Mouse (Mus musculus): ENCODE results near the gene Wdr75. TPM values are rescaled to one million over a fixed set of nuclear protein-coding genes. Genes with fewer than 3 reads are reported as not detected.

The Wdr75 gene
- polyA plus RNA-seq (2015; fragmentation: Nextera tagmentation; extraction: Ambion mirVana) = 70.4 and 80.2 TPM in 2 replicates

DNA sequence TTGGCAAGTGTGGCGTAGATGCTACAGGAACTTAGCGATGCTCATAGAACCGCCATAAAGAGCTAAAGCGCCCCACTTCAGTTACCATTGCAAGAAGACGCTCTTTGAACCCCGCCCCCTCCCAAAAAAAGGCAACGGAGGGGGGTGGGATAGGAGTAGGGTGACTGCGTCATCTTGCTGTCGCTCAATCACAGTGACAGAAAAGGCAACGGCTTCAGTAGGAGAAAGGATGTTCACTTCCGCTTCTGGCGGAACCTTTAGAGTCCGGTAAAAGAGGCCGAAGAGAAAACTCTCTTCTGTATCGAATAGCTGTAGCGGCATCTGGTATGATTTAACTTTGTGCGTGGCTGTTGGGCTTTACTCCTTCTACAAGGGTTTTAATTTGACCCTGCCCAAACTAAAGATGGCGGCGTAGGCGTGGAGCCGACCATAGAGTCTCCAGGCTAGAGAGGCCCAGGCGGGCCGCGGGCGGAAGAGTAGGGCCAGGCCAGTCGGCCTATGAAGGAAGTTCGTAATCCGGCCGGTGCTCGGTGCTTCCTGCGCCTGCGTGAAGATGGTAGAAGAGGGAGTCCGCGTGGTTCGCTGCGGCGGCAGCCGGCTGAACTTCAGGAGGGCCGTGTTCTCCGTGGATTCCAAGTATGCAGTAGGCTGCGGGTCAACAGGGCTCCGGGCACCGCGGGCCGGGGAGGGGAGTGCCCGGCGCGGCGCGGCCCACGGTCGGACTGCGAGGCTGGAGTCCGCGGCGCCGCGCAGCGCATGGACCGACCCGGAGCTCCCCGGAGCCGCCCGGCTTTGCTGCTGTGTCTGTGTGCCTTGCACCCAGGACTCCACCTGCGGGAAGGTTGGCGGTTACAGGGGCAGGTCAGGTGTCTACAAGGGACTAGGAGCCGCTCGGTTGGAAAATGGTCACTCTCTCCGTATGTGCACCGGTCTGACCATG, at the start of gene Wdr75:
TSS of gene Wdr75 (plus strand) at position 198 of the 940 bp plus-strand sequence.
- Histone ChIP-seq H3K4me1 (peaks cover 19% of the 10 kb centered on the region), H3K4me2 (peak within 1 kb of the TSS; percentile 82), H3K36me3 (ENCODE audit: poor library complexity, severe bottlenecking) (peaks cover 14% of the 10 kb centered on the region), H3K27me3 (no peaks in the 10 kb centered on the region), H3K4me3 (peak within 1 kb of the TSS; percentile 90), H3K27ac (peak within 1 kb of the TSS; percentile 90), H3K9me3 (replicated peaks) (no peaks in the 10 kb centered on the region), H3K9ac (peak within 1 kb of the TSS; percentile 90)
- ATAC-seq = peak; percentile 100
- under 1% methylated on average over 67 of the region's 70 CpGs for WGBS

- H3K9ac ChIP-seq = no peak overlapping the region
- no peaks in the 10 kb centered on the region for H3K9me3 ChIP-seq (replicated peaks)
- no peak overlapping the region for H3K27ac ChIP-seq
- H3K27me3 ChIP-seq = no peaks in the 10 kb centered on the region
- no peaks in the 10 kb centered on the region for H3K4me1 ChIP-seq
- no peak overlapping the region for H3K4me3 ChIP-seq
- no peak overlapping the region for H3K4me2 ChIP-seq
- ATAC-seq = no peak
- H3K36me3 ChIP-seq (ENCODE audit: poor library complexity, severe bottlenecking) = no peaks in the 10 kb centered on the region
Observed at GRCm38 (mm10) chr1:45755902-45756301, 39.1 kb upstream of the Wdr75 start.

DNA sequence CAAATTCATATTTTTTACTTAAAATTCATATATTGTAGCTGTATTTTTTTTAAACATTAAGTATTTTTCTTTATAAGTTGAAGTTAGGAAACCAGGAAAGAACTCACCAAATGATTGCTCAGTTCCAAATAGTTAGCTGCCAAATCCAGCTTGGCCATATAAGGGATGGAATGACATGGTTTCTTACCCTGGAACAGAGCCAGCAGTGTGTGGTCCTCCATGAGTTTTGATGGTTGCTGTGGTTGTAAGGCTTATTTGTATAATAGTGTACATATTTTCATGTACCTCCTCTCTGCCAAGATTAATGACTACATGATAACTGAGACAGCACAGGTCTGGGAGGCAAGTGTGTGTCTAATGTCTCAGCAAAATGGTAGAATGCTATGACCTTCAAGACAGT, 38.3 kb upstream of the Wdr75 start:
- H3K4me3 ChIP-seq = no peak overlapping the region
- H3K9me3 ChIP-seq (replicated peaks) = no peaks in the 10 kb centered on the region
- H3K27me3 ChIP-seq = no peaks in the 10 kb centered on the region
- no peak for ATAC-seq
- H3K4me1 ChIP-seq = no peaks in the 10 kb centered on the region
- H3K27ac ChIP-seq = no peak overlapping the region
- H3K36me3 ChIP-seq (ENCODE audit: poor library complexity, severe bottlenecking) = no peaks in the 10 kb centered on the region
- no peak overlapping the region for H3K9ac ChIP-seq
- H3K4me2 ChIP-seq = no peak overlapping the region

DNA sequence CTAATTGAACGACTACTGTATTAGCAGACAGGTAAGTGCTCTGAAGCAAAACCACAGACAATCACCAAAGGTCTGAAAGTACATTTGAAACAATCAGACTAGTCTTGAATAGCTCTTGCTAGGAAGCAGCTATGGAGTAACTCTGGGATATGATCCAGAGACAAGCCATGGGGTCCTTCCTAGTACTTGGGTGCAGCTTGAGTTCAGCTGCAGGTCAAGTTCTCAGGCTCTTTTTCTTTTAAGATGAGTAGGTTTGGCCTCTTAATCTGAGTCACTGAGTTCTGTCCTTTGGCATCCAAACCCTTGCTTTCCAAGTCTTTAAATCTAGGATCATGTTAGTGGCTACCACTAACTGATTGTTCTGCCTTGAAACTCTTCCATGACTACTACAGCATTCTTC, 37.0 kb upstream of the Wdr75 start:
- no peak overlapping the region for H3K27ac ChIP-seq
- H3K9me3 ChIP-seq (replicated peaks) = no peaks in the 10 kb centered on the region
- no peak for ATAC-seq
- no peak overlapping the region for H3K4me3 ChIP-seq
- WGBS = 88% methylated on average over 1 of the region's 1 CpGs
- no peaks in the 10 kb centered on the region for H3K36me3 ChIP-seq (ENCODE audit: poor library complexity, severe bottlenecking)
- H3K27me3 ChIP-seq = no peaks in the 10 kb centered on the region
- no peaks in the 10 kb centered on the region for H3K4me1 ChIP-seq
- H3K9ac ChIP-seq = no peak overlapping the region
- no peak overlapping the region for H3K4me2 ChIP-seq

GRCm38 (mm10) chr1:45760667-45761467, 34.1 kb upstream of the Wdr75 start:
- WGBS = 46% methylated on average over 4 of the region's 4 CpGs
- no peak overlapping the region for H3K27ac ChIP-seq
- no peaks in the 10 kb centered on the region for H3K4me1 ChIP-seq

DNA sequence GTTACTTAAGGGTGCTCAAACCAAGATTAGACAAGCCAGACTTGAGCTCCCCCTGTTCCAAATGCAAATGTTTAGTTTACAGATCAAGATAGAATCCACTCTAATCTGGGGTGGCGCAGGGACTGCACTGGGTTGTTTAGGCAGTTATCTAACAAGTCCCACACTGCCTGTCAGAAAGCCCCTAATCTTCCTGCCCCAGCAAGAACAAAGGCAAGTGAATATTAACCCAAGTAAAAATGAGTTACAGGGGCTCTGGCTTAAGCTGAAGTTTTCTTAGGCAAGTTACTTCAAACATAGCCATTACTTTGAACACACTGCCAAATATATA, 33.5 kb upstream of the Wdr75 start:
- no peaks in the 10 kb centered on the region for H3K9me3 ChIP-seq (replicated peaks)
- no peak overlapping the region for H3K4me3 ChIP-seq
- no peaks in the 10 kb centered on the region for H3K36me3 ChIP-seq (ENCODE audit: poor library complexity, severe bottlenecking)
- H3K27me3 ChIP-seq = no peaks in the 10 kb centered on the region
- no peak overlapping the region for H3K4me2 ChIP-seq
- H3K9ac ChIP-seq = no peak overlapping the region
- H3K4me1 ChIP-seq = no peaks in the 10 kb centered on the region
- 91% methylated on average over 1 of the region's 1 CpGs for WGBS
- no peak for ATAC-seq
- H3K27ac ChIP-seq = no peak overlapping the region

More at GRCm38 (mm10) chr1:45760667-45761467, 34.1 kb upstream of the Wdr75 start:
- no peak overlapping the region for H3K4me3 ChIP-seq
- ATAC-seq = no peak
- H3K4me2 ChIP-seq = no peak overlapping the region
- H3K27me3 ChIP-seq = no peaks in the 10 kb centered on the region
- no peaks in the 10 kb centered on the region for H3K36me3 ChIP-seq (ENCODE audit: poor library complexity, severe bottlenecking)
- H3K9ac ChIP-seq = no peak overlapping the region
- no peaks in the 10 kb centered on the region for H3K9me3 ChIP-seq (replicated peaks)

DNA sequence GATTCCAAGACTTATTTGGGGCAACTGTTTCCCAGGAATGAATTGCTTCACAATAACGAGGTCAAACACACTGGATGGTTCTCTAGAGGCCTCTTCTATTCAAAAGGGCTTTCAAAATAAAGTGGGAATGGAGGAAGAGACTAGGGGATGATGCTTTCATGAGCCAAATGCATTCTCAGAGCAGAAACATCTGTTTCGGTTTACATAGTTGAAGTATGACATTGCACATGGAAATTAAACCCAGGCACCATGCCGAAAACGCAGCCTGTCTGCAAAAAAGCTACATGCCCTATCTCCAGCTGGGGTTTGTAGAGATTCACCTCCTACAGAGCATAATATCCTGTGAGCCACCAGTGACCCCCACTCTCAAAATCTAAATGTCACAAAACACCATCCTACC, 29.3 kb upstream of the Wdr75 start:
- no peak overlapping the region for H3K27ac ChIP-seq
- H3K27me3 ChIP-seq = no peaks in the 10 kb centered on the region
- H3K4me3 ChIP-seq = no peak overlapping the region
- H3K9me3 ChIP-seq (replicated peaks) = no peaks in the 10 kb centered on the region
- H3K36me3 ChIP-seq (ENCODE audit: poor library complexity, severe bottlenecking) = no peaks in the 10 kb centered on the region
- H3K4me1 ChIP-seq = no peaks in the 10 kb centered on the region
- no peak for ATAC-seq
- no peak overlapping the region for H3K9ac ChIP-seq
- H3K4me2 ChIP-seq = no peak overlapping the region
- 71% methylated on average over 4 of the region's 4 CpGs for WGBS

DNA sequence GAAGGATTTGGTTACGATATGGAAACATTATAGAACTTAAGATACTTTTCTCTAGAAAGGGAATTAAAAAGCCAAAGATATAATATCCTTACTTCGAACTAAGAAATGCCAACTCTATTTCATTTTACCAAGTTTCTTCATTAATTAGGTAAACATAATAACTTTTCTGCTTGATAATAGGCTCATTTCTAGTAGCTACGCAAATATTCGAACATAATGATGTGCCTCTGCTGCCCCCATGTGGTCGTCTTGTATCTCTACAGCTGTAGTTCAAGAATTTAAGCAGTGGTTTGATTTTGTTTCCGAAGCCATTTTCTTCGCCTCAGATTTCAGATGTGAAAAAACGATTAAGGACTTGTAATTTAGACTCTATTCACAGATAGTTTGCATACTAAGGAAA, 28.8 kb upstream of the Wdr75 start:
- ATAC-seq = no peak; the same call in 1 of the 2 replicates

GRCm38 (mm10) chr1:45767533-45767932, 27.4 kb upstream of the Wdr75 start:
- no peak for ATAC-seq
- no peaks in the 10 kb centered on the region for H3K36me3 ChIP-seq (ENCODE audit: poor library complexity, severe bottlenecking)
- H3K27ac ChIP-seq = no peak overlapping the region
- no peak overlapping the region for H3K4me2 ChIP-seq
- H3K4me1 ChIP-seq = no peaks in the 10 kb centered on the region
- 77% methylated on average over 5 of the region's 5 CpGs for WGBS
- no peak overlapping the region for H3K9ac ChIP-seq
- no peaks in the 10 kb centered on the region for H3K9me3 ChIP-seq (replicated peaks)
- H3K4me3 ChIP-seq = no peak overlapping the region
- H3K27me3 ChIP-seq = no peaks in the 10 kb centered on the region

More for the DNA sequence above, 28.8 kb upstream of the Wdr75 start:
- Histone ChIP-seq H3K27me3 (no peaks in the 10 kb centered on the region), H3K4me3 (no peak overlapping the region), H3K4me2 (no peak overlapping the region), H3K36me3 (ENCODE audit: poor library complexity, severe bottlenecking) (no peaks in the 10 kb centered on the region), H3K9me3 (replicated peaks) (no peaks in the 10 kb centered on the region), H3K9ac (no peak overlapping the region), H3K4me1 (no peaks in the 10 kb centered on the region), H3K27ac (no peak overlapping the region)
- 28% methylated on average over 8 of the region's 8 CpGs for WGBS

DNA sequence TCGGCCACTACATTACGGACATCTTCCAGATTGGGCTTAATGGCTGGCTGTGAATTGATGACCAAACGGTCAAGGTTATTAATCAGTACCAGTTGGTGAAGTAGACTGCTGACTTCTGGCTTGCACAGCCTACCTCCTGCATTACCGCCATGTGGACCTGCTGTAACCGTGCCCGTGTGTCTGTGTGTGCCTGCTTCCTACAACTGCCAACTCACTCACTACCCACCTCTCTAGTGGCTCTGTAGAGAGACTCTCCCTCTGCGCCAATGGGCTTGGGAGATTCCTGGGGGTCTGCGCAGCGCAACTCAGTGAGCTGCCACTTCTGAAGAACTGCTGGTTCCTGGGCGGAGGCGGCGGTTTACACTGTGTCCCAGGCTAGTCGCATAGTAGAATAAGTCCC, 25.6 kb upstream of the Wdr75 start:
- H3K4me1 ChIP-seq = no peaks in the 10 kb centered on the region
- ATAC-seq = no peak
- no peaks in the 10 kb centered on the region for H3K27me3 ChIP-seq
- WGBS = 95% methylated on average over 13 of the region's 13 CpGs
- no peak overlapping the region for H3K4me2 ChIP-seq
- no peak overlapping the region for H3K27ac ChIP-seq
- H3K9ac ChIP-seq = no peak overlapping the region
- no peaks in the 10 kb centered on the region for H3K36me3 ChIP-seq (ENCODE audit: poor library complexity, severe bottlenecking)
- no peak overlapping the region for H3K4me3 ChIP-seq
- no peaks in the 10 kb centered on the region for H3K9me3 ChIP-seq (replicated peaks)

GRCm38 (mm10) chr1:45770051-45770450, 24.9 kb upstream of the Wdr75 start:
- Histone ChIP-seq H3K36me3 (ENCODE audit: poor library complexity, severe bottlenecking) (no peaks in the 10 kb centered on the region), H3K9me3 (replicated peaks) (no peaks in the 10 kb centered on the region), H3K4me1 (no peaks in the 10 kb centered on the region), H3K4me2 (no peak overlapping the region), H3K27ac (no peak overlapping the region), H3K9ac (no peak overlapping the region), H3K27me3 (no peaks in the 10 kb centered on the region), H3K4me3 (no peak overlapping the region)
- WGBS = 96% methylated on average over 2 of the region's 2 CpGs
- ATAC-seq = no peak

- no peaks in the 10 kb centered on the region for H3K27me3 ChIP-seq
- H3K9me3 ChIP-seq (replicated peaks) = no peaks in the 10 kb centered on the region
- H3K27ac ChIP-seq = no peak overlapping the region
- H3K4me1 ChIP-seq = no peaks in the 10 kb centered on the region
- no peak overlapping the region for H3K4me2 ChIP-seq
- WGBS = 77% methylated on average over 4 of the region's 4 CpGs
- H3K4me3 ChIP-seq = no peak overlapping the region
- no peak for ATAC-seq
- no peak overlapping the region for H3K9ac ChIP-seq
- no peaks in the 10 kb centered on the region for H3K36me3 ChIP-seq (ENCODE audit: poor library complexity, severe bottlenecking)
Observed at GRCm38 (mm10) chr1:45780606-45781288, 14.2 kb upstream of the Wdr75 start.

Data from forebrain, embryonic 13.5 days (tissue).